Mouse (Mus musculus) liver, postnatal 0 days (tissue): Measurements from ENCODE around the gene 2010111I01Rik.

ENCODE experiments used
- CTCF ChIP-seq: sonication (generic); IDR thresholded peaks from 2 replicates; pipeline ENCODE4 v1.5.1; 2016; ENCODE audit warnings: antibody characterized with exemption, low read depth
- EP300 ChIP-seq: IDR thresholded peaks from 2 replicates; pipeline ENCODE4 v1.6.1; 2016; ENCODE audit warnings: antibody characterized with exemption, low read depth, mild to moderate bottlenecking

DNA sequence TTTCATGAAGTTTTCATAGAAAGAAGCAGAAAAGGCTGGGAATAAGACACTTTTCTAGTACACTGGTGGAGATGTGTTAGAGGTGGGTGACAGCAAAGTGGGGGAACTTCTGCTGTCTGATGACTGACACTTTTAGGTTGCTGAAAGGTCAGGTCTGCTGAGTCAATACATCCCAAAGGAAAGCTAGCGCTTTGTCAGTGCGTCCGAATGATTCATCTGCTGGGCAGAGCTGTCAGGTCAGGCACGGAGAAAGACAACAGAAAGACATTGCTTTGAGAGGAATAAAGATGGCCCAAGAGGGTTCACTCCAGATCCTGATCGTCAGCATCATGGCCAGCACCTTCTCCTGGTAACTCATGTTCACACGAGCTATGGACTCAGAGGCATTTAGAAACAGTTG lies 128.9 kb downstream of the 2010111I01Rik start:
- TF ChIP-seq CTCF = no peak
- no peak for TF ChIP-seq EP300
